Mouse (Mus musculus): ENCODE results near the gene Dnaic1. TPM values are rescaled to one million over a fixed set of nuclear protein-coding genes. Genes with fewer than 3 reads are reported as not detected.
"Not testable (repeated sequence)": the region's sequence is repeated elsewhere in the genome, so short reads cannot be mapped to it uniquely, and the experiment has no call there.

Gene Dnaic1
- polyA plus RNA-seq, 1 experiment from 2014 or later, result 3.7 TPM

DNA sequence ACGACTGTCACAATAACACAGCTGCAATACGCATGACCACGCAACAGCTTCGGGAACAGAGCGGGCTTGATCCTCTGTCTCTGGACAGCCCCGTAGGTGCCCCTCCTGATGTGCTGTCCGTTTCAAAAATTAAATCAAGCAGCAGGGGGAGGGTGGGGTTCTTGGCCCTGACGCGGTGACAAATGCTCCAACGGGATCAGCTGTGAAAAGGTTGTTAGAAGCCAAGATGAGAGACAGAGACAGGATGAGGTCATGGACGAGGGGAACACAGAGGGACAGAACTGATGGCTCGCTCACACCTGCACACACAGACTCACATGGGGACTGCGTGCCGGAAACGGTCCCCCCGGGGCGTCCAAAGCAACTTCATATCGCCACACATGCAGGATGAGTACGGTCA is 103.6 kb downstream of the Dnaic1 start:
- Histone ChIP-seq H3K4me1 (peaks cover 35% of the 10 kb centered on the region), H3K4me3 (replicated peaks) (no peak overlapping the region), H3K4me2 (no peak overlapping the region), H3K36me3 (no peaks in the 10 kb centered on the region), H3K27ac (no peak overlapping the region), H3K9ac (no peak overlapping the region), H3K9me3 (no peaks in the 10 kb centered on the region), H3K27me3 (replicated peaks) (no peaks in the 10 kb centered on the region)
- WGBS, result 70% methylated on average over 19 of the region's 19 CpGs
- no peak for ATAC-seq (ENCODE audit: insufficient read depth, low FRiP score, low read depth)

GRCm38 (mm10) chr4:41676248-41677005 is 106.9 kb downstream of the Dnaic1 start:
- Histone ChIP-seq H3K27ac (0 out of 2 replicates have a peak overlapping the region, but pooled peaks have one; percentile 11), H3K27me3 (replicated peaks) (no peaks in the 10 kb centered on the region), H3K4me1 (peaks cover 56% of the 10 kb centered on the region), H3K4me2 (peak overlapping the region; percentile 16; the same call in 1 of the 2 replicates), H3K4me3 (replicated peaks) (no peak overlapping the region), H3K9me3 (no peaks in the 10 kb centered on the region), H3K9ac (no peak overlapping the region), H3K36me3 (no peaks in the 10 kb centered on the region)
- ATAC-seq (ENCODE audit: insufficient read depth, low FRiP score, low read depth), result no peak
- WGBS, result 54% methylated on average over 17 of the region's 17 CpGs

DNA sequence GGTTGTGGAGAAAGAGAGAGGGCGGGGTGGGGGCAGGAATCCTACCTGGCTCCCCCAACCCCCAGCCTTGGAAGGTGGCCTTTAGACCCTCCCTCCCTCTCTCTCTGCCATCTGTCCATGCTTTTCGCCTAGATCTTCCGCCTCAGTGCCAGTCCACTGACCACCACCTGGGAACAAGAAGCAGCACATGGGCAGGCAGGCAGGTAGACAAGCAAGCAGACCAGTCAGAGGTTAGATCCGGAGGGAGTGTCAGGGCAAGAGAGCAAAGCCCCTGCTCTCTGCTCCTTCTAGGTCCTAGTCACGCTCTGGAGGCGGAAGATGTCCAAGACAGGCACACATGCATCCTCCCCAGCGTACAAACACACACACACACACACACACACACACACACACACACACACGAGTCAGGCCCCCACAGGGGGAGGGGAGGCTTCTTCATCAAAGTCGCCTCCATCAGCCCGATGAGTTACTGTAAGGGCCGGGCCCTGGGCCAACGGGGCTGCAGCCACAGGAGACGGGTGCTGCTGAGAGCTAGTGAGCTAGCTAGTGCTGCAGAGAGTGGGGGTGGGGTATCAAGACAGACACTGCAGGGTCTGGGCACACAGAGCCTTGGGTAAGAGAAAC is 107.5 kb downstream of the Dnaic1 start:
- no peaks in the 10 kb centered on the region for H3K36me3 ChIP-seq
- peak; percentile 50; the same call in 1 of the 2 replicates for ATAC-seq (ENCODE audit: insufficient read depth, low FRiP score, low read depth)
- WGBS, result 43% methylated on average over 13 of the region's 13 CpGs
- H3K9ac ChIP-seq, result no peak overlapping the region
- H3K27ac ChIP-seq, result no peak overlapping the region
- H3K4me1 ChIP-seq, result peaks cover 52% of the 10 kb centered on the region
- no peaks in the 10 kb centered on the region for H3K27me3 ChIP-seq (replicated peaks)
- no peak overlapping the region for H3K4me3 ChIP-seq (replicated peaks)
- H3K4me2 ChIP-seq, result peak overlapping the region; percentile 16; the same call in 1 of the 2 replicates
- H3K9me3 ChIP-seq, result no peaks in the 10 kb centered on the region

DNA sequence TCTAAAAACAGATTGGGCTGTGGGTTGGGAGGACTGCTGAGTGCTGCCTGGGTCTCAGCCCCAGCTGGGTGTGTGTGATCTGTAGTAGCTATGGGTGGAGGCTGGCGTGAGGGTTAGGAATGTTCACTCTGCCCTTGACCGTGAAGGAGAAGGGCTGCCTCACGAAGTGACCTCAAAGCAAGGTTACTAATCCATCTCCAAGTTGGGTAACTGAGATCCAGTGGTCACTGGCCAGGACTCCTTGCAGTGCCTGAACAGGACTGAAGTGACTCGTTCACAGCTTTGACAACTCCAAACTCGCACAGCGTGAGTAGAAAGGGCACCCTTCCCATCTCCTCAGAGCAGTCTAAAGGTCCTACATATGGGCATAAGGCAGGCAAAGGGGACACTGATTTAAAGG is 109.3 kb downstream of the Dnaic1 start:
- no peak for ATAC-seq (ENCODE audit: insufficient read depth, low FRiP score, low read depth)
- Histone ChIP-seq H3K27ac (0 out of 2 replicates have a peak overlapping the region, but pooled peaks have one; percentile 51), H3K9ac (no peak overlapping the region), H3K4me2 (no peak overlapping the region), H3K27me3 (replicated peaks) (no peaks in the 10 kb centered on the region), H3K4me3 (replicated peaks) (no peak overlapping the region), H3K9me3 (no peaks in the 10 kb centered on the region), H3K36me3 (no peaks in the 10 kb centered on the region), H3K4me1 (peaks cover 52% of the 10 kb centered on the region)
- 64% methylated on average over 6 of the region's 6 CpGs for WGBS

DNA sequence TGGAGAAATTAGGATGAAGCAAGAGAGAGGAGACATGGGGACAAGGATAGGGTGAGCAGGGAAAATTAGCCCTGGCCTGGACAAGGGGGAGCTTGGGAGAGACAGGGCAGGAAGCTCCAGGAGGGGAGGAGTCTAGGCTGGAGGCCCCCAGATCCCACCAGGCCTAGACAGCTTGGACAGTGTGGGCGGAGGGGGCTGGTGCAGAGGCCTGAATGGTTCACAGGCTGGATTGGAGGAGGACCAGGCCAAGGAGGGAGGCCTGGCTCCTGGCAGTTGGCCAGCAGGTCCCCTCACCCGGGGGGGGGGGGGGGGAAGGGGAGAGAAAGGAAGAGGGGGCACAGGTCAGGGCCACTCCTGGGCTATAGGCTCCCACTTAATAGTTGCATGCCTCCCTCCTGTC is 109.7 kb downstream of the Dnaic1 start:
- no peak overlapping the region for H3K9ac ChIP-seq
- H3K9me3 ChIP-seq, result no peaks in the 10 kb centered on the region
- H3K27ac ChIP-seq, result peak overlapping the region; percentile 51; the same call in 1 of the 2 replicates
- H3K36me3 ChIP-seq, result no peaks in the 10 kb centered on the region
- no peak overlapping the region for H3K4me3 ChIP-seq (replicated peaks)
- peaks cover 52% of the 10 kb centered on the region for H3K4me1 ChIP-seq
- H3K27me3 ChIP-seq (replicated peaks), result no peaks in the 10 kb centered on the region
- WGBS, result 30% methylated on average over 2 of the region's 2 CpGs
- no peak overlapping the region for H3K4me2 ChIP-seq
- 0 out of 2 replicates have a peak, but pooled peaks have one; percentile 23 for ATAC-seq (ENCODE audit: insufficient read depth, low FRiP score, low read depth)

DNA sequence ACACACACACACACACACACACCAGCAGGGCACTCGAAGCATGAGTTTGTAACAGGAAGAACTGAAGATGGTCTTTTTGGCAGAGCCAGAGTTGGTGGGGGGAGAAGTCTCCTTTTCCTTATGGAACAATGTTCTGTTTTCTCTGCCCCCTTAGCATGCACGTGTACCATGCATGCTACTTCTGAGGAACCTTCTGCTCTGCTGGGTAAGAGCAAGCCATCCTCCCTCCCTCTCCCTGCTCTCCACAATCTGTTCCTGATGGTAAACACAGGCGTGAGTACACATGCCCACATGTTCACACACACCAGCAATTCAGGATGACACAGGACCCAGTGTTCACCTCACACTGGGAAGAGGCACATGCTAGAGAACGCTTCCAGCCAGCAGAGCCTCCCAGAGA is 111.6 kb downstream of the Dnaic1 start:
- WGBS, result 56% methylated on average over 4 of the region's 4 CpGs
- peaks cover 49% of the 10 kb centered on the region for H3K4me1 ChIP-seq
- no peaks in the 10 kb centered on the region for H3K9me3 ChIP-seq
- H3K27me3 ChIP-seq (replicated peaks), result no peaks in the 10 kb centered on the region
- no peak overlapping the region for H3K4me3 ChIP-seq (replicated peaks)
- H3K9ac ChIP-seq, result no peak overlapping the region
- H3K27ac ChIP-seq, result no peak overlapping the region
- no peaks in the 10 kb centered on the region for H3K36me3 ChIP-seq
- H3K4me2 ChIP-seq, result no peak overlapping the region
- ATAC-seq (ENCODE audit: insufficient read depth, low FRiP score, low read depth), result no peak

- Histone ChIP-seq H3K9me3 (no peaks in the 10 kb centered on the region), H3K4me2 (no peak overlapping the region), H3K4me3 (replicated peaks) (no peak overlapping the region), H3K27ac (peak overlapping the region; percentile 65; the same call in 1 of the 2 replicates), H3K9ac (no peak overlapping the region), H3K4me1 (peaks cover 41% of the 10 kb centered on the region), H3K27me3 (replicated peaks) (no peaks in the 10 kb centered on the region), H3K36me3 (no peaks in the 10 kb centered on the region)
- no peak for ATAC-seq (ENCODE audit: insufficient read depth, low FRiP score, low read depth)
- WGBS, result 60% methylated on average over 10 of the region's 10 CpGs
These were observed 112.4 kb downstream of the Dnaic1 start for GRCm38 (mm10) chr4:41681947-41682346.

GRCm38 (mm10) chr4:41682789-41683188 is 113.2 kb downstream of the Dnaic1 start:
- no peaks in the 10 kb centered on the region for H3K9me3 ChIP-seq
- no peaks in the 10 kb centered on the region for H3K36me3 ChIP-seq
- peaks cover 33% of the 10 kb centered on the region for H3K4me1 ChIP-seq
- ATAC-seq (ENCODE audit: insufficient read depth, low FRiP score, low read depth), result no peak
- H3K9ac ChIP-seq, result no peak overlapping the region
- H3K27me3 ChIP-seq (replicated peaks), result no peaks in the 10 kb centered on the region
- no peak overlapping the region for H3K4me2 ChIP-seq
- H3K4me3 ChIP-seq (replicated peaks), result no peak overlapping the region
- WGBS, result 28% methylated on average over 6 of the region's 6 CpGs
- peak overlapping the region; percentile 65 for H3K27ac ChIP-seq

- not testable (repeated sequence) for H3K36me3 ChIP-seq; H3K9me3 ChIP-seq; H3K4me3 ChIP-seq (replicated peaks); H3K9ac ChIP-seq; H3K27me3 ChIP-seq (replicated peaks); H3K27ac ChIP-seq
- 1% methylated on average over 13 of the region's 27 CpGs for WGBS
- Histone ChIP-seq H3K4me1 (peaks cover 31% of the 10 kb centered on the region), H3K4me2 (0 out of 2 replicates have a peak overlapping the region, but pooled peaks have one; percentile 33)
- peak; percentile 45; the same call in 1 of the 2 replicates for ATAC-seq (ENCODE audit: insufficient read depth, low FRiP score, low read depth)
These were observed 113.7 kb downstream of the Dnaic1 start for GRCm38 (mm10) chr4:41683303-41683702.

- H3K4me1 ChIP-seq, result peaks cover 23% of the 10 kb centered on the region
- not testable (repeated sequence) for H3K27me3 ChIP-seq (replicated peaks); H3K4me3 ChIP-seq (replicated peaks); H3K9ac ChIP-seq; ATAC-seq (ENCODE audit: insufficient read depth, low FRiP score, low read depth); H3K36me3 ChIP-seq; H3K9me3 ChIP-seq
- peak overlapping the region; percentile 35 for H3K27ac ChIP-seq
- 4% methylated on average over 27 of the region's 27 CpGs for WGBS
- peak overlapping the region; percentile 34; the same call in 1 of the 2 replicates for H3K4me2 ChIP-seq
These were observed 114.8 kb downstream of the Dnaic1 start for GRCm38 (mm10) chr4:41684131-41684930.

DNA sequence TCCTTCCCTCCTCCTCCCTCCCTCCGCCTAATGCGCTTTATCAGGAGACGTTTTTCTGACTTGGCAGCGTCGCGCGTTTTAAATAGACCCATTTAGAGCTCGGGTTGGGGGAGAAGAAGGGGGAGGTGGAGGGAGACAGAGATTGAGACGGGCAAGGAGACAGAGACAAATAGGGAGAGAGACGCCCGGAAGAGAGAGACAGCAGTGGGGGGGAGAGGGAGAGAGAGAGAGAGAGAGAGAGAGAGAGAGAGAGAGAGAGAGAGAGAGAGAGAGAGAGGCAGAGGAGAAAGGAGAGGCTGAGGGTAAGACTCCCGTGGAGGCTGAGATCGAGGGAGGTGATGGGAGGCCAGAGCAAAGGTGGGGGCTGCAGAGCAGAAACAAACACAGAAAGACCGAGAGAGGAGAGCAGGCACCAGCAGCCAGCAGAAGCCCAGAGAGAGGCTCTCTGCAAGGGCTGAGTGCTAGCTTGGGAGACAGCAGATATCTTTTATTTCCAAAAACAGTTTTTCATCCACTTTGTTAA is 115.4 kb downstream of the Dnaic1 start:
- not testable (repeated sequence) for H3K4me3 ChIP-seq (replicated peaks); H3K9me3 ChIP-seq; H3K36me3 ChIP-seq; ATAC-seq (ENCODE audit: insufficient read depth, low FRiP score, low read depth); H3K4me2 ChIP-seq; H3K9ac ChIP-seq; H3K27ac ChIP-seq; H3K27me3 ChIP-seq (replicated peaks)
- peaks cover 18% of the 10 kb centered on the region for H3K4me1 ChIP-seq
- WGBS, result 2% methylated on average over 11 of the region's 14 CpGs

Measured in stomach, embryonic 15.5 days (tissue).